Mouse (Mus musculus): ENCODE measurements around the gene Zfp90.
"Not testable (repeated sequence)": the region's sequence is repeated elsewhere in the genome, so short reads cannot be mapped to it uniquely, and the experiment has no call there.

Zfp90 gene

DNA sequence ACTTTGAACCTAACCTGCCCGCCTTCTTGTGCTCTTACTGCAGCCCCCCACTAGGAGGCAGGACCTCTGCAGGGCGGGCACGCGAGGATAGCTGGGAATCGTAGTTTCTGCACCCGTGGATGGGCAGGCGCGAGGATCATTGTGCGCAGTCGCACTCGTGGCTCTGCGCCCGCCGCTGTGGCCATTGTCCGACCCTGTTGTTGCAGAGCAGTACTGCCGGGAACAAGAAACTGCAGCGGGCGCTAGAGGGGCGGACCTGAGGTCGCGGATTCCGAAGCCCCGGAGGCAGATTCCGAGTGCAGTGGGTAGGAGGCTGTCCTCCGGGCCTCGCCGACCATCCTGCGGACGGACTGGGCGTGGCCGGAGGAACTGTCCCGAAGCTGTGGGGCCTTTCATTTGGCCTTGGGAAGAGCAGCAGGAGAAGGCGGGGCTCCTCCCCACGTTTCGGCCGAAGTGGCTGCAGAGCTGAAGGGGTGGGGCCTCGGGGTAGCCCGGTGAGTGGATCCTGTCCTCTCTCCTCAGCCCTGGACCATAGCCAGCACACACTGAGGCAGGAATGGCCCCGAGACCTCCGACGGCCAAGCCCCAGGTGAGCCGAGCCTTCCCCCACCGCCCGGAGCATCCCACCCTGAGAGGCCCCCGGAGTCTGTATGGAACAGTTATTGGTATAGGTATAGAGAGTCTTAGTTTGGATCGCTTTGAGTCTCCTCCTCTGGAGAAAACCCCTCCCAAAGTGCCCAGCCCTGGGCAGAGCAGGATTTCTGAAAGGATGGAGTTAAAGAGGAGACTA lies at the start of gene Zfp90:
TSS of gene Zfp90 (plus strand) at position 146 of the 790 bp plus-strand sequence.
- peak; percentile 93 to 96 for DNase-seq (ENCODE audit: low spot score in 2 of 2)

GRCm38 (mm10) chr8:106368501-106368900 lies 46.6 kb upstream of the Zfp90 start:
- no peak for DNase-seq (ENCODE audit: low spot score in 2 of 2)

GRCm38 (mm10) chr8:106369069-106369468 lies 46.1 kb upstream of the Zfp90 start:
- DNase-seq (ENCODE audit: low spot score in 2 of 2), result no peak

- no peak for DNase-seq (ENCODE audit: low spot score in 2 of 2)
Observed at GRCm38 (mm10) chr8:106375957-106376356, 39.2 kb upstream of the Zfp90 start.

GRCm38 (mm10) chr8:106376862-106377261 lies 38.3 kb upstream of the Zfp90 start:
- DNase-seq (ENCODE audit: low spot score in 2 of 2), result peak in 1 of 2 experiments; percentile 74

DNA sequence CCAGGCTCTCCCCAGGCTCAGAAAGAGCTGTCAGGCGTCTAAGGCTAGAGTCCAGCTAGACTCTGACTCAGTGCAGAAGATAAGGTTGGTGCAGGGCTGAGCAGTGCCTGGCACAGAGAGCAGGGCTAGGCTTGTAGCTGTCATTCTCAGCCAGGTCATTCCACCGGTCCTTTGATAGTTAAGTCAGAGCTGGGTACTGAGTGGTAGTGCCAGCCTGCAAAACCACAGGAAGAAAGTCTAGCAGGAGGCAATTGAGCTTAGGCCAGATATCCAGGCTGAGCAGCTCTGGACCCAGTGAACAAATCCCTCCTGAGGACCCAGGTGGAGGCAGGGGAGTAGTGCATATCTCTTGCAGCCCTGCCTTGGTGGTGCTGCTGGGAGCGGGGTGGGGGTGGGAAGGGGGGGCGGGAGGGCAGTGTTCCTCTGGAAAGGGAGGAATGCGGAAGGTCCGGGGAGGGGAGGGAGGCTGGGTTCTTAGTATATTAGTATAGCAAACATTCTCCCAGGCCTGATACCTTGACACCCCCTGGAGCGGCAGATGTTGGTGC lies 36.6 kb upstream of the Zfp90 start:
- no peak for DNase-seq (ENCODE audit: low spot score in 2 of 2)

DNA sequence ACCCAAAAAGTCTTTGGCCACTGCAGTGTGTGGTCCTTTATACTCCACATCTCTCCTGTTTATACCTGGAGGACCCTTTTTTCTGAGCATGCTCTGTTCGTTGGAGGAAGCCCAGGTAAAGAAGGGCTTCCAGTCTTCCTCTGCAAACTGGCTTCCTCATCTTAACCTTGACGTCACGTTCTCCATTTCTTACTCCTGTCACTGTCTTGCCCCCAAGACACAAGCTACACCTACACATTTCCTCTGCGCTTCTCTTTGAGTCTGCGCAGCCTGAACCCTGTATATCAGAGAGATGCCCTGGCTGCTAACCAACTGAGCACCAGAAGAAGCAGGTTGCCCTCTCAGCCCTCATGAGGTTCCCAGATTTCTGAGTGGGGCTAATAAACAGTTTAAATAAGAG lies 35.8 kb upstream of the Zfp90 start:
- no peak for DNase-seq (ENCODE audit: low spot score in 2 of 2)

GRCm38 (mm10) chr8:106381026-106381425 lies 34.1 kb upstream of the Zfp90 start:
- DNase-seq (ENCODE audit: low spot score in 2 of 2), result no peak

- DNase-seq (ENCODE audit: low spot score in 2 of 2), result no peak
Observed at GRCm38 (mm10) chr8:106387801-106388415, 27.2 kb upstream of the Zfp90 start.

- no peak for DNase-seq (ENCODE audit: low spot score in 2 of 2)
Observed at GRCm38 (mm10) chr8:106394493-106394892, 20.6 kb upstream of the Zfp90 start.

- peak in 1 of 2 experiments; percentile 59 for DNase-seq (ENCODE audit: low spot score in 2 of 2)
Observed at GRCm38 (mm10) chr8:106399694-106400093, 15.4 kb upstream of the Zfp90 start.

- DNase-seq (ENCODE audit: low spot score in 2 of 2), result no peak
Observed at GRCm38 (mm10) chr8:106400181-106400580, 14.9 kb upstream of the Zfp90 start.

DNA sequence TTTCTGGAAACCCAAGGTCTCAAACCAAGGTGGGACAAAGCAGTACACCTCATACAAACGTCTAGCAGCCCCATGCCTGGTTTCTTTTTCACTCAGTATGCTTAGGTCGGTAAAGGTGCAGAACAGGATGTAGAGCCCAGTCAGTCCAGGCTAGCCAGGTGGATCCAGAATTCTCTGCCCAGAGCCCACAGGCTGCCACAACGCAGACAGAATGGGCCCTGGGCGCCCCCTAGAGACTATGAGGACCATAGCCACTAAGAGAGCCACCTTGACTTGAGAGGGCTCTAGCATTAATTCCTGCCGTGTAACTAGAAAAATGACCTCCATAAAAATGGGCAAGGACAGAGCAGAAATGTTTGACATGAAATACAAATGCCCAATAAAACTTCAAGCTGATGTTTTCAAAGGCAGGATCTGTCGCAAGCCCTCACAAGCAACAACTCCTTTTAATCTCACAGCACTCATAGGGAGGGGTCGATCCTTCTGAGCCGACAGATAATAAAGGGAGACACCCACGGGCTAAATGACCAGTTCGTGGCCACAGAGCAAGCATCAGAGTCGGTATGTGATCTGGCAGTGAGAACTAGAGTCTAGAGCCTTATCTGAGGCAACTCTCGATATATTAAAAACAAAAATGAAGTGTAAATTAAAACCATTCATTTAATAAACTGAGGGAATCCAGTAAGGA lies 11.7 kb upstream of the Zfp90 start:
- peak in 1 of 2 experiments; percentile 53 for DNase-seq (ENCODE audit: low spot score in 2 of 2)

DNA sequence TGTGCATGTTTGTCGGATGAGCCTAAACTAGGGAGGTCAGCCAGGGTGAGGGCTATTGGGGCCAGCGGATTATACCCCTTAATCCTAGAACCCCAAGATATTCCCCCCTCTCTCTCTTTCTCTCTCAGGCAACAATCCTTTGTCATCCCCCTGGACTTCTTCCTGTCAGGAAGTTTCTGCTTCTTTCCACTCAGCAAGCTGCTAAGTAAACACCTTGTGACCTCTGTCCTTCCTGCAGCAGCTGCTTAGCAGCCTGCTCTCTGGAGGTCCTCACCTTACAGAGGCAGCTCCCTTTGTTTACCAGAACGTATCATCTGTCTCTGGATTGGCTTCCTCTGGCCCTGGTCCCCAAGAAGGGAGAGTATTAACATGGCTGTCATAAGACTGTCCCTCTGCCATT lies 10.3 kb upstream of the Zfp90 start:
- DNase-seq (ENCODE audit: low spot score in 2 of 2), result no peak

DNA sequence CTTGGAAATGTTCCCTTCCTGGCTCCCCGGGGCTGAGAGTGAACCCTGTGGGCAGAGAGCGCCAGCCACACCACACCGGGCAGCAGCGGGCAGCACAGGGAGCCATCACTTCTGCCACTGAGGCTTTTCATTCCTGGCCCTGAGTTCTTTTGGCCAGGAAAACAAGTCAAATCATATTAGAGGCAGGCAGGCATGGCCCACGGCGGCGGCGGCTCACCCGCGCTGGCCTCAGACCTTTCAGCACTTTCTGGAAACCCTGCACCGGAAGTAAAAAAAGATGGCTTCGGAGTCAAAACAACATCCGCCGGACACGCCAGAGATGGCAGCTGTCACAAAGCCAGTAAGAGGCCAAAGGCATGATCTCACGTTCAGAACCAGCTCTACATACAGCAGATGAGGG lies 9.3 kb upstream of the Zfp90 start:
- peak in 1 of 2 experiments; percentile 21 for DNase-seq (ENCODE audit: low spot score in 2 of 2)

- DNase-seq (ENCODE audit: low spot score in 2 of 2), result no peak
Observed at GRCm38 (mm10) chr8:106410055-106410454, 5.1 kb upstream of the Zfp90 start.

- no peak for DNase-seq (ENCODE audit: low spot score in 2 of 2)
Observed at GRCm38 (mm10) chr8:106410564-106410963, 4.6 kb upstream of the Zfp90 start.

GRCm38 (mm10) chr8:106411783-106412451 lies 3.2 kb upstream of the Zfp90 start:
- peak; percentile 35 to 64 for DNase-seq (ENCODE audit: low spot score in 2 of 2)

DNA sequence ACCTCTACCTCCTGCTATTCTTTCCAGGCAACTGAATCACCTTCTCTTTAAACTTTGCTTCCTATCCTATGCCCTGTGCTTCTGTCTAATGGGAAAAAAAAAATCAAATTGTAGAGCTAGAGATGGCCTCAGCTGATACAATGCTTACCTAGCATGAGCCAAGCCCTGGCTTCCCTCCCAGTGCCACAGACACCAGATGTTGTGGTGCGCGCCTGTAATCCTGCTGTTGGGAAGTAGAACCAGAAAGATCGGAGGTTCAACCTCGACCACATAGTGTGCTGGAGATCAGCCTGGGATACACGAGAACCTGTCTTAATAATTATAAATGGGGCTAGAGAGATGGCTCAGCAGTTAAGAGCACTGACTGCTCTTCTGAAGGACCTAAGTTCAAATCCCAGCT lies 2.6 kb downstream of the Zfp90 start:
- no peak for DNase-seq (ENCODE audit: low spot score in 2 of 2)

DNA sequence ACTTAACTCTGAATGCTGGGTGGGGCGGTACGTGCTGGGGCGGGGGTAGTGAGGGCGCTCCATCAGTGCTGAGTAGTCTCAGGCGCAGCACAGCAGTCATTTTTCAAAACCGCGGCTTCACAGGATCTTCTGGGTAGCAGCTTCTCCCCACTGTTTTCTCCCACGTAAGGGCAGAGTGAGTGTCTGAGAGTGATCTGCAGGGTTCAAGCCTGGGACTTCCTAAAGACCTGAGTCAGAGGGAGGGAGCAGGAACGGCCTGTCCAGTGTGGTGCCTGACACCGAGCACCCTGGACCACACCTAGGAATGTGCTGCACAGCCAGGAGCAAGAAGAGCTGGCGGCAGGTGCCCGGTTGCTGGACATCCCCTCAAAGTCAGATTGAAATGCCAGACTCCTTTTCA lies 16.0 kb downstream of the Zfp90 start:
- no peak for DNase-seq (ENCODE audit: low spot score in 2 of 2)

DNA sequence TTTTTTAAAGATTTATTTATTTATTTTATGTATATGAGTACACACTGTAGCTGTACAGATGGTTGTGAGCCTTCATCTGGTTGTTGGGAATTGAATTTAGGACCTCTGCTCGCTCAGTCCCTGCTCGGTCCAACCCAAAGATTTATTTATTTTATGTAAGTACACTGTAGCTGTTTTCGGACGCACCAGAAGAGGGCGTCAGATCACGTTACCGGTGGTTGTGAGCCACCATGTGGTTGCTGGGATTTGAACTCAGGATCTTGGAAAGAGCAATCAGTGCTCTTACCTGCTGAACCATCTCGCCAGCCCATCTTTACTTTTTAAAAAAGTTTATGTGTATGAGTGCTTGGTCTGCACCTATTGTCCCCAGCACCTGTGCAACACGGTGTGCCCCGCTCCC lies 16.8 kb downstream of the Zfp90 start:
- DNase-seq (ENCODE audit: low spot score in 2 of 2), result not testable (repeated sequence)

Data from cerebellum, postnatal 4 days (tissue).